Comparison of ENCODE assay signal across 10 mouse cellular contexts in the genomic region with DNA sequence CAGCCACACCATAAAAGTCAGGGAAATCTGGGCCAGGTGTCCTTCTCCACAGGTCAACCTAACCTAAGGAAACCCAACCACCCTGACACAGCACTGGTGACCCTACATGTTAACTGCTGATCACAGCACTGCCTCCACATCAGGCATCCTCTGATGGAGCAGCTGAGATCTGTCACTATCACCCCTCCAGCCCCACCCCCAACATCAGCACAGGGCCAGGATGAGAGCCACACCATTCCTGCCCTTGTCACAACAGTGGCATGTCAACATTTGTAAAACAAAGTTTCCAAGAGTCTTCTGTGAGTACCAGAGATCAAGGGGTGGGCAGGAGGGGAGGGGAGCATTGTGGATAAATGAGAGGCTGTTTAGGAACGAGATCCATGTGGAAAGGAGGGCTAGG. TPM values are rescaled to one million over a fixed set of nuclear protein-coding genes. Genes with fewer than 3 reads are reported as not detected.
DNase-seq lines count a peak whose midpoint lies in the region; ATAC-seq and TF ChIP-seq lines count a peak whose summit lies in the region.
"Had no signal": no experiment of that assay in that cellular context is flagged by ENCODE, and none has a peak within 500 bp of the region (broad histone marks: within the 10 kb centered on the region; RNA-seq: fewer than 3 reads in every experiment).

No protein-coding gene starts in this region.

- H3K9me3 ChIP-seq in liver, embryonic 15.5 days (replicated peaks): no peaks in the 10 kb centered on the region
- H3K9me3 ChIP-seq in liver, postnatal 0 days (ENCODE audit: low read length): no peaks in the 10 kb centered on the region
- H3K9me3 ChIP-seq in lung, embryonic 15.5 days: no peaks in the 10 kb centered on the region
- no peaks in the 10 kb centered on the region for H3K9me3 ChIP-seq in stomach, embryonic 16.5 days (replicated peaks; ENCODE audit: control insufficient read depth, low read length)

- DNase-seq in gastrocnemius, adult 2 months: no peak
- no peak for DNase-seq in gastrocnemius, postnatal 36 days
- no peak for DNase-seq in liver, postnatal 0 days
- no peak for DNase-seq in T-cell, adult 2 months (ENCODE audit: low spot score)
- DNase-seq: cerebellum, postnatal 36 days; spleen, adult 18-20 months had no signal

- no peak for TF ChIP-seq EP300 in liver, postnatal 0 days (IDR thresholded peaks at IDR 0.05; ENCODE audit: low read depth)

- no peak overlapping the region for H3K4me3 ChIP-seq in gastrocnemius, adult 2 months
- H3K4me3 ChIP-seq in liver, embryonic 15.5 days (replicated peaks): no peak overlapping the region
- no peak overlapping the region for H3K4me3 ChIP-seq in liver, postnatal 0 days (ENCODE audit: low read depth, low read length)
- H3K4me3 ChIP-seq in lung, embryonic 15.5 days: peak overlapping the region; percentile 70; the same call in 1 of the 2 replicates
- H3K4me3 ChIP-seq in stomach, embryonic 16.5 days (replicated peaks; ENCODE audit: low read length): no peak overlapping the region

- 58% methylated on average over 1 of the region's 1 CpGs for WGBS in liver, embryonic 15.5 days (ENCODE audit: insufficient replicate concordance)
- 58% methylated on average over 1 of the region's 1 CpGs for WGBS in liver, postnatal 0 days (ENCODE audit: insufficient replicate concordance)
- 15% methylated on average over 1 of the region's 1 CpGs for WGBS in lung, embryonic 15.5 days
- 41% methylated on average over 1 of the region's 1 CpGs for WGBS in stomach, embryonic 16.5 days

- peak overlapping the region; percentile 92; the same call in 1 of the 2 replicates for H3K4me2 ChIP-seq in liver, embryonic 15.5 days
- no peak overlapping the region for H3K4me2 ChIP-seq in liver, postnatal 0 days (ENCODE audit: low read depth, low read length)
- peak overlapping the region; percentile 93 for H3K4me2 ChIP-seq in lung, embryonic 15.5 days
- peak overlapping the region; percentile 81; the same call in 1 of the 2 replicates for H3K4me2 ChIP-seq in stomach, embryonic 16.5 days (ENCODE audit: low read depth, low read length)

- no peaks in the 10 kb centered on the region for H3K36me3 ChIP-seq in liver, embryonic 15.5 days (replicated peaks)
- no peaks in the 10 kb centered on the region for H3K36me3 ChIP-seq in liver, postnatal 0 days (replicated peaks; ENCODE audit: insufficient read depth, low read length)
- H3K36me3 ChIP-seq in lung, embryonic 15.5 days: no peaks in the 10 kb centered on the region
- no peaks in the 10 kb centered on the region for H3K36me3 ChIP-seq in stomach, embryonic 16.5 days (ENCODE audit: control insufficient read depth, insufficient read depth, low read length)

- peaks cover 11% of the 10 kb centered on the region; the same call in 1 of the 2 replicates for H3K27me3 ChIP-seq in liver, embryonic 15.5 days
- no peaks in the 10 kb centered on the region for H3K27me3 ChIP-seq in liver, postnatal 0 days (ENCODE audit: insufficient read depth, low read length)
- H3K27me3 ChIP-seq in lung, embryonic 15.5 days: no peaks in the 10 kb centered on the region
- no peaks in the 10 kb centered on the region for H3K27me3 ChIP-seq in stomach, embryonic 16.5 days (ENCODE audit: control insufficient read depth, insufficient read depth, low read length)

- peak overlapping the region; percentile 90 for H3K27ac ChIP-seq in gastrocnemius, adult 2 months
- no peak overlapping the region for H3K27ac ChIP-seq in liver, embryonic 15.5 days (replicated peaks)
- H3K27ac ChIP-seq in liver, postnatal 0 days (ENCODE audit: low read depth): no peak overlapping the region
- H3K27ac ChIP-seq in lung, embryonic 15.5 days: peak overlapping the region; percentile 97
- H3K27ac ChIP-seq in stomach, embryonic 16.5 days (ENCODE audit: low read length): peak overlapping the region; percentile 92

- intact Hi-C loops in gastrocnemius, adult 2 months (cut with DNase I): loop anchor here (5.0 kb wide), 1 partner anchor 36 kb away; no protein-coding TSS in a partner anchor
- intact Hi-C loops in gastrocnemius, postnatal 36 days (cut with DNase I): no loop called here

- no peak for TF ChIP-seq CTCF in gastrocnemius, adult 2 months (IDR thresholded peaks at IDR 0.05)
- no peak for TF ChIP-seq CTCF in liver, postnatal 0 days (IDR thresholded peaks at IDR 0.05; ENCODE audit: low read depth)

- ATAC-seq in liver, embryonic 15.5 days (ENCODE audit: insufficient read depth): no peak
- ATAC-seq in liver, postnatal 0 days: no peak
- ATAC-seq in lung, embryonic 15.5 days (ENCODE audit: borderline replicate concordance, extremely low read depth, low FRiP score, low TSS enrichment): no peak
- no peak for ATAC-seq in stomach, embryonic 16.5 days (ENCODE audit: insufficient read depth, low FRiP score)
- no peak for ATAC-seq in activated CD4-positive, CD25-positive, alpha-beta regulatory T cell, adult 4 months

- peaks cover 35% of the 10 kb centered on the region for H3K4me1 ChIP-seq in liver, embryonic 15.5 days (replicated peaks)
- H3K4me1 ChIP-seq in liver, postnatal 0 days (ENCODE audit: insufficient read depth): peaks cover 23% of the 10 kb centered on the region
- H3K4me1 ChIP-seq in lung, embryonic 15.5 days: peaks cover 61% of the 10 kb centered on the region
- H3K4me1 ChIP-seq in stomach, embryonic 16.5 days (ENCODE audit: control insufficient read depth, insufficient read depth, low read length): peaks cover 39% of the 10 kb centered on the region

- no peak overlapping the region for H3K9ac ChIP-seq in liver, embryonic 15.5 days
- no peak overlapping the region for H3K9ac ChIP-seq in liver, postnatal 0 days (replicated peaks)
- H3K9ac ChIP-seq in lung, embryonic 15.5 days: no peak overlapping the region
- H3K9ac ChIP-seq in stomach, embryonic 16.5 days (ENCODE audit: low read length): peak overlapping the region; percentile 68; the same call in 1 of the 2 replicates

RNA-seq across cellular contexts. Expression of a gene that starts 12.8 kb away (rescaled TPM):
- 10 to 100 TPM; 29.6 to 43.1 TPM for total RNA-seq in gastrocnemius, adult 2 months (2021)
- 10 to 100 TPM; 35.0 to 45.6 TPM for total RNA-seq in gastrocnemius, postnatal 36 days (2021)
- polyA plus RNA-seq in liver, embryonic 15.5 days (2015; fragmentation: Nextera tagmentation; extraction: Ambion mirVana): 5.5 and 6.1 TPM in 2 replicates
- polyA plus RNA-seq in liver, postnatal 0 days (2015; fragmentation: Nextera tagmentation; extraction: Ambion mirVana): 3.4 TPM in 2 replicates
- 73.4 and 77.9 TPM in 2 replicates for polyA plus RNA-seq in lung, embryonic 15.5 days (2015; fragmentation: Nextera tagmentation; extraction: Ambion mirVana)
- polyA plus RNA-seq in stomach, embryonic 16.5 days (2015; fragmentation: Nextera tagmentation; extraction: Ambion mirVana): 58.5 and 61.9 TPM in 2 replicates
- 1 to 10 TPM; 6.5 to 8.6 TPM for polyA plus RNA-seq in activated CD4-positive, CD25-positive, alpha-beta regulatory T cell, adult 4 months (2017; shearing (Covaris generic))

RNA-seq across cellular contexts. Expression of a gene that starts 48.7 kb away (rescaled TPM):
- total RNA-seq in gastrocnemius, adult 2 months (2021): not detected
- not detected for total RNA-seq in gastrocnemius, postnatal 36 days (2021)
- not detected in 2 replicates for polyA plus RNA-seq in liver, embryonic 15.5 days (2015; fragmentation: Nextera tagmentation; extraction: Ambion mirVana)
- not detected in 2 replicates for polyA plus RNA-seq in liver, postnatal 0 days (2015; fragmentation: Nextera tagmentation; extraction: Ambion mirVana)
- not detected in 2 replicates for polyA plus RNA-seq in lung, embryonic 15.5 days (2015; fragmentation: Nextera tagmentation; extraction: Ambion mirVana)
- not detected in 2 replicates for polyA plus RNA-seq in stomach, embryonic 16.5 days (2015; fragmentation: Nextera tagmentation; extraction: Ambion mirVana)
- not detected for polyA plus RNA-seq in activated CD4-positive, CD25-positive, alpha-beta regulatory T cell, adult 4 months (2017; shearing (Covaris generic))

Comparison
In these comparisons a context has a peak if more than half of its experiments do, and no peak if none do; other contexts are left out.
1. H3K27ac ChIP-seq: peak in gastrocnemius, adult 2 months (single experiment), lung, embryonic 15.5 days (single experiment) and stomach, embryonic 16.5 days (single experiment); none in liver, embryonic 15.5 days (single experiment) and liver, postnatal 0 days (single experiment).